Mouse (Mus musculus): Measurements from ENCODE around the gene Nuak1.

The Nuak1 gene

GRCm38 (mm10) chr10:84382900-84383883 lies 57.2 kb downstream of the Nuak1 start:
- DNase-seq (ENCODE audit: low spot score in 2 of 2) = peak; percentile 59 to 60

GRCm38 (mm10) chr10:84381276-84381798 lies 59.1 kb downstream of the Nuak1 start:
- DNase-seq (ENCODE audit: low spot score in 2 of 2) = no peak

- DNase-seq (ENCODE audit: low spot score in 2 of 2) = no peak
These were observed 61.0 kb downstream of the Nuak1 start for GRCm38 (mm10) chr10:84379366-84379765.

GRCm38 (mm10) chr10:84377956-84378355 lies 62.4 kb downstream of the Nuak1 start:
- no peak for DNase-seq (ENCODE audit: low spot score in 2 of 2)

- no peak for DNase-seq (ENCODE audit: low spot score in 2 of 2)
These were observed 64.1 kb downstream of the Nuak1 start for GRCm38 (mm10) chr10:84376346-84376745.

GRCm38 (mm10) chr10:84374996-84375395 lies 65.4 kb downstream of the Nuak1 start:
- peak in 1 of 2 experiments; percentile 15 for DNase-seq (ENCODE audit: low spot score in 2 of 2)

- no peak for DNase-seq (ENCODE audit: low spot score in 2 of 2)
These were observed 66.9 kb downstream of the Nuak1 start for GRCm38 (mm10) chr10:84373476-84373875.

- peak in 1 of 2 experiments; percentile 14 for DNase-seq (ENCODE audit: low spot score in 2 of 2)
These were observed 68.0 kb downstream of the Nuak1 start for GRCm38 (mm10) chr10:84372161-84373095.

GRCm38 (mm10) chr10:84371681-84372160 lies 68.7 kb downstream of the Nuak1 start:
- peak in 1 of 2 experiments; percentile 7 for DNase-seq (ENCODE audit: low spot score in 2 of 2)

GRCm38 (mm10) chr10:84371230-84371629 lies 69.2 kb downstream of the Nuak1 start:
- DNase-seq (ENCODE audit: low spot score in 2 of 2) = peak in 1 of 2 experiments; percentile 10

GRCm38 (mm10) chr10:84369646-84370314 lies 70.6 kb downstream of the Nuak1 start:
- DNase-seq (ENCODE audit: low spot score in 2 of 2) = peak in 1 of 2 experiments; percentile 5

GRCm38 (mm10) chr10:84368185-84368584 lies 72.2 kb downstream of the Nuak1 start:
- peak in 1 of 2 experiments; percentile 5 for DNase-seq (ENCODE audit: low spot score in 2 of 2)

- no peak for DNase-seq (ENCODE audit: low spot score in 2 of 2)
These were observed 75.1 kb downstream of the Nuak1 start for GRCm38 (mm10) chr10:84365166-84365865.

- no peak for DNase-seq (ENCODE audit: low spot score in 2 of 2)
These were observed 76.6 kb downstream of the Nuak1 start for GRCm38 (mm10) chr10:84363833-84364232.

GRCm38 (mm10) chr10:84360953-84361352 lies 79.4 kb downstream of the Nuak1 start:
- DNase-seq (ENCODE audit: low spot score in 2 of 2) = peak in 1 of 2 experiments; percentile 16

- DNase-seq (ENCODE audit: low spot score in 2 of 2) = peak in 1 of 2 experiments; percentile 2
These were observed 80.0 kb downstream of the Nuak1 start for GRCm38 (mm10) chr10:84360391-84360790.

GRCm38 (mm10) chr10:84358738-84359120 lies 81.7 kb downstream of the Nuak1 start:
- DNase-seq (ENCODE audit: low spot score in 2 of 2) = no peak

- no peak for DNase-seq (ENCODE audit: low spot score in 2 of 2)
These were observed 82.2 kb downstream of the Nuak1 start for GRCm38 (mm10) chr10:84357997-84358737.

GRCm38 (mm10) chr10:84357593-84357992 lies 82.8 kb downstream of the Nuak1 start:
- DNase-seq (ENCODE audit: low spot score in 2 of 2) = no peak

GRCm38 (mm10) chr10:84354323-84354722 lies 86.1 kb downstream of the Nuak1 start:
- DNase-seq (ENCODE audit: low spot score in 2 of 2) = no peak
